ENCODE assay signal across 8 mouse cellular contexts in the genomic region with DNA sequence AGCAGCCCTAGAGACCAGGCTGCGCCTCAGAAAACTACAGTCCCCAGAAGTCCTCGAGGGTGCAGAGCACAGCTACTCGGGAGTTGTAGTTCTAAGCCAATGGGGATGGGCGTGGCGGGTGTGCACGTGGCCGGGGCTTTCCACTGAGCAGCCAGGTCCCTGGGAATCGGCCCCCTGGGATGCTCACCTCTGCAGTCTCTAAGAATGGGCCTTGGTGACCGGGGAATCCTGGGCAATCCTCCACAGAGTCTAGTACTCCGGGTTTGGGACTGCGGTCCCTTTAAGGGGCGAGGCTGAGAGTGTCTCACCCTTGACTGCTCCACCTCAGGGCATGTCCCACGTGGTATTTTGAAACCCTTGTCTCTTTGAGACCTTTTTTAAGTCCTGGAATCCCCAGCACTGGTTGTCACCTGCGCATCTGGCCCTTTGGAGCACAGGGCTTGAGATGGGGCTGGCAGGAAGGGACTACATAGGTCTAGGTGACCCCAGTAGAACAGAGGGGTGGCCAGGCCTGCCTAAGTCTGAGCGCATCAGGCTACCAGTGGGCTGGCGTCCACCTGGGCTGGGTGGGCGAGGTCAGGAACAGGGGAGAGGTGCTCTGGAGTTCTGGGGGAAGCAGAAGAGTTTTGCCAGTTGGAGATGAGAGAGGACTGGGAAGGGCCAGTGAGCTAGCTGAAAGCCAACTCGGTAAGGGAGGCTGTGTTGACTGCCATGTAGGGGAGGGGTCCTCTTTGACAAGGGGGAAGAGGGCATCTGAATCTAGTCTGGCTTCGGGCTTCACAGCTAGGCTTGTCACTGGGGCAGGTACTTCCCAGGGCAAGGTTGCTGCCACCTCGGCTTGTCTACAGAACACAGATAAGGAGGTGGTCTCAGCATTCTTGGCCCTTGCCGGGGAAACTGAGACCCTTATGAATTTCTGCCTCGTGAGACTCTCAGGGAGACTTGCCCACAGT. TPM values are rescaled to one million over a fixed set of nuclear protein-coding genes. Genes with fewer than 3 reads are reported as not detected.
DNase-seq lines count a peak whose midpoint lies in the region; ATAC-seq and TF ChIP-seq lines count a peak whose summit lies in the region.

No protein-coding gene starts in this region.

- peaks cover 5% of the 10 kb centered on the region for H3K4me1 ChIP-seq in forebrain, embryonic 16.5 days (replicated peaks; ENCODE audit: control insufficient read depth, insufficient read depth, low read length)
- H3K4me1 ChIP-seq in liver, postnatal 0 days (ENCODE audit: insufficient read depth): peaks cover 6% of the 10 kb centered on the region; the same call in 1 of the 2 replicates
- 0 out of 2 replicates have a peak, but pooled peaks cover 3% of the 10 kb centered on the region for H3K4me1 ChIP-seq in neural tube, embryonic 12.5 days

- H3K4me2 ChIP-seq in forebrain, embryonic 16.5 days (ENCODE audit: low read length): peak overlapping the region; percentile 55
- peak overlapping the region; percentile 58 for H3K4me2 ChIP-seq in liver, postnatal 0 days (ENCODE audit: low read depth, low read length)
- peak overlapping the region; percentile 57 for H3K4me2 ChIP-seq in neural tube, embryonic 12.5 days (replicated peaks)

- WGBS in forebrain, embryonic 16.5 days: 25% methylated on average over 22 of the region's 22 CpGs
- WGBS in large intestine, adult 2 months: 27% methylated on average over 22 of the region's 22 CpGs
- 23% methylated on average over 22 of the region's 22 CpGs for WGBS in liver, postnatal 0 days (ENCODE audit: insufficient replicate concordance)
- WGBS in neural tube, embryonic 12.5 days: 30% methylated on average over 22 of the region's 22 CpGs

- no peak for TF ChIP-seq CTCF in liver, postnatal 0 days (IDR thresholded peaks at IDR 0.05; ENCODE audit: low read depth)

- H3K27me3 ChIP-seq in forebrain, embryonic 16.5 days (replicated peaks; ENCODE audit: control insufficient read depth, insufficient read depth, low read length): no peaks in the 10 kb centered on the region
- no peaks in the 10 kb centered on the region for H3K27me3 ChIP-seq in liver, postnatal 0 days (ENCODE audit: insufficient read depth, low read length)
- no peaks in the 10 kb centered on the region for H3K27me3 ChIP-seq in neural tube, embryonic 12.5 days (replicated peaks)

- no peak overlapping the region for H3K27ac ChIP-seq in forebrain, embryonic 16.5 days (ENCODE audit: low read length)
- no peak overlapping the region for H3K27ac ChIP-seq in liver, postnatal 0 days (ENCODE audit: low read depth)
- no peak overlapping the region for H3K27ac ChIP-seq in neural tube, embryonic 12.5 days

- no peaks in the 10 kb centered on the region for H3K9me3 ChIP-seq in forebrain, embryonic 16.5 days (ENCODE audit: control insufficient read depth, low read length)
- no peaks in the 10 kb centered on the region for H3K9me3 ChIP-seq in liver, postnatal 0 days (ENCODE audit: low read length)
- H3K9me3 ChIP-seq in neural tube, embryonic 12.5 days: no peaks in the 10 kb centered on the region

- no peak for TF ChIP-seq EP300 in liver, postnatal 0 days (IDR thresholded peaks at IDR 0.05; ENCODE audit: low read depth)

- peak overlapping the region; percentile 38 for H3K4me3 ChIP-seq in forebrain, embryonic 16.5 days (replicated peaks; ENCODE audit: low read length)
- 0 out of 2 replicates have a peak overlapping the region, but pooled peaks have one; percentile 19 for H3K4me3 ChIP-seq in liver, postnatal 0 days (ENCODE audit: low read depth, low read length)
- 0 out of 2 replicates have a peak overlapping the region, but pooled peaks have one; percentile 3 for H3K4me3 ChIP-seq in neural tube, embryonic 12.5 days

- intact Hi-C loops in heart, postnatal 36 days (cut with DNase I): loop anchor here (5.0 kb wide), 1 partner anchor 76 kb away; no protein-coding TSS in a partner anchor

- peak; percentile 97 for ATAC-seq in CD4-positive, CD25-positive, alpha-beta regulatory T cell, adult 4 months
- ATAC-seq in cerebellum, adult (ENCODE audit: insufficient number of reproducible peaks, low FRiP score, low TSS enrichment): peak; percentile 95; the same call in 1 of the 2 replicates
- ATAC-seq in forebrain, embryonic 16.5 days: peak; percentile 98
- peak; percentile 94 for ATAC-seq in liver, postnatal 0 days
- ATAC-seq in neural tube, embryonic 12.5 days (ENCODE audit: low FRiP score, low read depth): peak; percentile 98

- peak; percentile 55 to 70 for DNase-seq in heart, postnatal 36 days
- peak; percentile 54 for DNase-seq in large intestine, adult 2 months (ENCODE audit: low read depth, low spot score)
- peak; percentile 67 for DNase-seq in liver, postnatal 0 days
- DNase-seq in testis, postnatal 14 days (ENCODE audit: low spot score): peak; percentile 36

- H3K36me3 ChIP-seq in forebrain, embryonic 16.5 days (ENCODE audit: control insufficient read depth, insufficient read depth): no peaks in the 10 kb centered on the region
- H3K36me3 ChIP-seq in liver, postnatal 0 days (replicated peaks; ENCODE audit: insufficient read depth, low read length): no peaks in the 10 kb centered on the region
- H3K36me3 ChIP-seq in neural tube, embryonic 12.5 days: no peaks in the 10 kb centered on the region

- peak overlapping the region; percentile 10 for H3K9ac ChIP-seq in forebrain, embryonic 16.5 days (replicated peaks; ENCODE audit: low read depth, low read length)
- 0 out of 2 replicates have a peak overlapping the region, but pooled peaks have one; percentile 21 for H3K9ac ChIP-seq in liver, postnatal 0 days (replicated peaks)
- no peak overlapping the region for H3K9ac ChIP-seq in neural tube, embryonic 12.5 days

RNA-seq across cellular contexts. Expression of a gene that starts 22.2 kb away (rescaled TPM):
- polyA plus RNA-seq in CD4-positive, CD25-positive, alpha-beta regulatory T cell, adult 4 months (2017; shearing (Covaris generic)): under 1 TPM in 1 of 2 experiments, not detected in 1; 0.20 TPM
- polyA plus RNA-seq in forebrain, embryonic 16.5 days (2015; fragmentation: Nextera tagmentation; extraction: Ambion mirVana): 1.5 and 1.8 TPM in 2 replicates
- 1 to 10 TPM; 4.6 to 5.6 TPM for total RNA-seq in heart, postnatal 36 days (2021)
- polyA plus RNA-seq in large intestine, adult 2 months (2012; rRNA removed): 3.0 and 3.5 TPM in 2 replicates
- polyA plus RNA-seq in liver, postnatal 0 days (2015; fragmentation: Nextera tagmentation; extraction: Ambion mirVana): 0.31 and 0.69 TPM in 2 replicates
- 5.7 and 5.8 TPM in 2 replicates for polyA plus RNA-seq in neural tube, embryonic 12.5 days (2016; fragmentation: Nextera tagmentation; extraction: Ambion mirVana)
